Mouse (Mus musculus) thymus, adult 2 months (tissue): Measurements from ENCODE around the gene Pla2g4e.

ENCODE experiments used
- CTCF ChIP-seq: fragments of 200-500 bp; IDR thresholded peaks from 2 replicates; pipeline ENCODE4 v1.5.1; 2012; ENCODE audit warnings: mild to moderate bottlenecking, control low read depth, low read length, moderate library complexity, borderline replicate concordance; ENCODE audit not compliant: control insufficient read depth, poor library complexity, insufficient read depth; ENCODE audit errors: extremely low read depth
- POLR2A ChIP-seq: fragments of 200-500 bp; IDR thresholded peaks from 2 replicates; pipeline ENCODE4 v1.6.1; 2012; ENCODE audit warnings: mild to moderate bottlenecking, low read length, control low read depth, moderate library complexity; ENCODE audit not compliant: control insufficient read depth, poor library complexity, insufficient read depth; ENCODE audit errors: extremely low read depth

DNA sequence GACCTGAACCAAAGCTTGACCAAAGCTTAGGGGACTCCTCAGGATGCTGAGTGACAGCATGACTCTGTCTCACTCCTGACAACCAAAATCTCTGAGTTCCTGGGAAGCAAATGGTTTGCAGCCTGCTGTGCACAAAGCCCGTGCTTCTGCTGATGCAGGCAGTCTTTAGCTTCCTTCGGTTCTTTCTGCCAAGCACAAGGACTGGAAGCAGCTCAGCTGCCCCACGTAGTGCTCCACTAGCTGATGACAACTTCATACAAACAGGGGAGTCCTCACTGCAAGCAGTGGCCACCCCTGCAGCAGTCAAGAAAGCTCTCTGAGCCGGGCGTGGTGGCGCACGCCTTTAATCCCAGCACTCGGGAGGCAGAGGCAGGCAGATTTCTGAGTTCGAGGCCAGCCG lies 79.7 kb downstream of the Pla2g4e start:
- TF ChIP-seq POLR2A, result no peak
- no peak for TF ChIP-seq CTCF
